Mouse (Mus musculus) kidney, adult 2 months (tissue): ENCODE data around the gene Zfp541. TPM values are rescaled to one million over a fixed set of nuclear protein-coding genes. Genes with fewer than 3 reads are reported as not detected.

Experiments
- DNase-seq: peaks from one replicate; pipeline ENCODE4 v3.0.0; 2021
- H3K27ac ChIP-seq: fragments of 200-500 bp; 2 replicates; pipeline ENCODE4 v1.5.1; 2012; ENCODE audit warnings: low read depth, low read length, control low read depth, inconsistent platforms; ENCODE audit not compliant: insufficient read depth
- H3K27me3 ChIP-seq: fragments of 200-500 bp; replicated peaks from 2 replicates; pipeline ENCODE4 v1.6.1; 2012; ENCODE audit warnings: mild to moderate bottlenecking, moderate library complexity, low read length, inconsistent platforms; ENCODE audit not compliant: control insufficient read depth, insufficient read depth
- H3K36me3 ChIP-seq: fragments of 200-500 bp; 2 replicates; pipeline ENCODE4 v1.6.1; 2012; ENCODE audit warnings: mild to moderate bottlenecking, moderate library complexity, low read length, inconsistent platforms; ENCODE audit not compliant: control insufficient read depth, insufficient read depth
- H3K4me1 ChIP-seq: fragments of 200-500 bp; 2 replicates; pipeline ENCODE4 v1.6.1; 2011; ENCODE audit warnings: low read length; ENCODE audit not compliant: control insufficient read depth, insufficient read depth
- H3K4me3 ChIP-seq: fragments of 200-500 bp; 2 replicates; pipeline ENCODE4 v1.5.1; 2011; ENCODE audit warnings: mild to moderate bottlenecking, low read depth, low read length, control low read depth; ENCODE audit not compliant: insufficient read depth
- CTCF ChIP-seq: fragments of 200-500 bp; conservative IDR thresholded peaks from 2 replicates; pipeline ENCODE4 v1.5.1; 2011; ENCODE audit warnings: low read depth, mild to moderate bottlenecking, control low read depth, low read length, moderate library complexity, mixed read lengths; ENCODE audit not compliant: insufficient read depth, insufficient read length
- POLR2A ChIP-seq: fragments of 200-500 bp; IDR thresholded peaks from one replicate; pipeline ENCODE4 v1.6.1; 2011; ENCODE audit warnings: low read depth, low read length, control low read depth
- WGBS: fragments of 180-500 bp; shearing (Covaris S2); methylation state at CpG from one replicate; pipeline ENCODE4 v1.1.7; 2018; 5-methylcytosine and 5-hydroxymethylcytosine counted together
- polyA plus RNA-seq: library from polyadenylated mRNA; depleted of rRNA; stranded (reverse); fragments of >200 nt; gene quantifications from 2 replicates; pipeline ENCODE4 v1.2.3, GENCODE M21; 2012

The Zfp541 gene
- polyA plus RNA-seq, 1 experiment, result not detected

DNA sequence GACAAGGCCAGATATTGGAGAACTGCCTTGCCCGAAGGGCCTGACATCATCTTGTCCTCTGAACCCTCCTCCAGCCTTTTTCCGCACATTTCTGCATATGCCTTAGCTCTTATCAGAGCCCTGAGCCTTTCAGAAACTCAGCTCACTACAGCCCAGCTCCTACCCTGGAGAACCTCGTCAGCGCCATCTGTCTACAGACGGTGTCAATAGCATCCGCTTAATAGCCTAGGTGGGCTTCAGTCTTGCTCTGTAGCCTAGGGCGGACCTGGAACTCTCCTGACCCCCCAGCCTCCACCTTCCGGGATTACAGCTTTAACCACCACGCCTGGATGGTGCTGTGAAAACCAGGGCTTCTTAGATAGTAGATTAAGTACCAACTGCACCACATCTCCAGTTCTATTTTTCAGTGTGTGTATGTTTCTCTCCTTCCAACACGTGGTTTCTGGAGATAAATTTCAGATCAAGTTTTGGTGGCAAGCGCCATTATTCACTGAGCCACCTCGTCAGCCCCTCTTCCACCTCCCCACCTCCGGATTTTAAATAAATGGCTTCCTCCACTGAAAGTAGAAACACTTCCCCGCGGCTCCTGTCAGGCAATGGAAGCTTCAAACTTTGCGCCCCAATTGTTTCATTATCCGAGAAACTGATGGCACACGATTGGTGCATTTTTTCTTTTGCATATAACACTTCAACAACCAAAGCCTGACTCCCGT lies 9.6 kb upstream of the Zfp541 start:
- Histone ChIP-seq H3K4me1 (peaks cover 12% of the 10 kb centered on the region; the same call in 1 of the 2 replicates), H3K27ac (peak overlapping the region; percentile 72), H3K36me3 (no peaks in the 10 kb centered on the region), H3K27me3 (no peaks in the 10 kb centered on the region), H3K4me3 (peak overlapping the region; percentile 68)
- peak; percentile 85 for DNase-seq
- TF ChIP-seq CTCF (peak; percentile 93), POLR2A (no peak)
- WGBS, result under 1% methylated on average over 19 of the region's 19 CpGs

DNA sequence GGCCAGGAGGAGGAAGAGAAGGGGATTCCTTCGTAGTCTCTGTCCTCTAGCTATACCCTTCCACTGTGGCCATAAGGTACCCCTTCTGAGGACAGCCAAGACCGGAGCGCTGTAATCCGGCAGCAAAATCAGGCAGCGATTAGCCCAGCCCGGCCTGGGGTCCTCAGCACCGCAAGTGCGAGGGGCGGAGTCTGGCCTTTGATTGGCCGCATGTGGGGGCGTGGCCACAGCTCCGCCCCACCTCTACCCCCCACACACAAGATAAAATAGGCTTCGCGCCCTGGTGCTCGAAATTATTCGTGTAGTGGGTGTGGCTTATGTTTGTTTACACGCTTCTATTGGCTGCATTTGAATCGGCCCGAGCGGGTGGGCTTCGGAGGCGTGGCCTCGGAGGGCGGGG lies 8.9 kb upstream of the Zfp541 start:
- Histone ChIP-seq H3K27me3 (no peaks in the 10 kb centered on the region), H3K27ac (peak overlapping the region; percentile 72), H3K36me3 (no peaks in the 10 kb centered on the region), H3K4me3 (peak overlapping the region; percentile 68), H3K4me1 (peaks cover 12% of the 10 kb centered on the region; the same call in 1 of the 2 replicates)
- DNase-seq, result peak; percentile 99
- peak; percentile 23 for TF ChIP-seq POLR2A
- no peak for TF ChIP-seq CTCF
- WGBS, result under 1% methylated on average over 24 of the region's 24 CpGs

DNA sequence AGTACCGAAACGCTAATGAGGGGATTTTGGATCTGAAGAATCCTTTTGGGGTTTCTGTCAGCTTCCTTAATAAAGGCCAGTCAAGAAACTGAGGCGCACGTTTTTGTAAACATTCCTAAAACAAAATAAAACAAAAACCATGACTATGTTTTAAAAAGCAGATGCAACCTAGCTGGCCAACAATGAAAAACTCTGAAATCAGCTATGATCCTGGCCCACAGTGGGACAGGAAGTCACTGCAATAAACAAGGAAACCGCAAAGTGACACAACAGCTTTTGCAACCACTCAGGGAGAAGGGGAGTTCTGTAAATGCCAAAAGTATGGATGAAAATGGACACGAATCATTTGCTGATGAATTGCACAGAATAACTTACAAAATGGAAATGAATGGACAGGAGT lies 8.5 kb upstream of the Zfp541 start:
- H3K27ac ChIP-seq, result no peak overlapping the region; the same call in 1 of the 2 replicates
- TF ChIP-seq CTCF (no peak), POLR2A (no peak)
- DNase-seq, result no peak
- H3K4me3 ChIP-seq, result no peak overlapping the region
- no peaks in the 10 kb centered on the region for H3K36me3 ChIP-seq
- 7% methylated on average over 6 of the region's 6 CpGs for WGBS
- H3K4me1 ChIP-seq, result peaks cover 12% of the 10 kb centered on the region; the same call in 1 of the 2 replicates
- no peaks in the 10 kb centered on the region for H3K27me3 ChIP-seq

DNA sequence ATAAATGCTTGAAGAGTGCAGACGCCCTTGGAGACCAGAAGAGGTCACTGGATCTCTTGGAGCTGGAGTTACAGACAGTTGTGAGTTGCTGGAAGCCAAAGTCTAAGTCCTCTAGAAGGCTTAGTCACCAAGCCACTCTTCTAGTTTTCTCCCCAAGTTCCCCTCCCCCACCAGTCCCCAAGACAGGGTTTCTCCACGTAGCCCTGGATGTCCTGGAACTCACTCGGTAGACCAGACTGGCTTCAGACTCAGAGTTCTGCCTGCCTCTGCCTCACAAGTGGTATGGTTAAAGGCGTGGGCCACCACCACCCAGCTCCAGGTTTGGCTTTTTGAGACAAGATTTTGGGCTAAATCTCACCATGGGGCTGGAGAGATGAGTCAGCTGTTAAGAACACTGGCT lies 6.6 kb upstream of the Zfp541 start:
- Histone ChIP-seq H3K36me3 (no peaks in the 10 kb centered on the region), H3K27me3 (no peaks in the 10 kb centered on the region), H3K4me1 (peaks cover 2% of the 10 kb centered on the region; the same call in 1 of the 2 replicates), H3K4me3 (no peak overlapping the region), H3K27ac (no peak overlapping the region)
- no peak for DNase-seq
- 71% methylated on average over 4 of the region's 4 CpGs for WGBS
- TF ChIP-seq POLR2A (no peak), CTCF (no peak)

- H3K27ac ChIP-seq, result no peak overlapping the region
- no peaks in the 10 kb centered on the region; the same call in 1 of the 2 replicates for H3K4me1 ChIP-seq
- no peak for DNase-seq
- WGBS, result 81% methylated on average over 6 of the region's 6 CpGs
- no peaks in the 10 kb centered on the region for H3K27me3 ChIP-seq
- TF ChIP-seq POLR2A, result no peak
- no peaks in the 10 kb centered on the region for H3K36me3 ChIP-seq
- no peak overlapping the region for H3K4me3 ChIP-seq
Observed at GRCm38 (mm10) chr7:16055665-16056064, 5.9 kb upstream of the Zfp541 start.

DNA sequence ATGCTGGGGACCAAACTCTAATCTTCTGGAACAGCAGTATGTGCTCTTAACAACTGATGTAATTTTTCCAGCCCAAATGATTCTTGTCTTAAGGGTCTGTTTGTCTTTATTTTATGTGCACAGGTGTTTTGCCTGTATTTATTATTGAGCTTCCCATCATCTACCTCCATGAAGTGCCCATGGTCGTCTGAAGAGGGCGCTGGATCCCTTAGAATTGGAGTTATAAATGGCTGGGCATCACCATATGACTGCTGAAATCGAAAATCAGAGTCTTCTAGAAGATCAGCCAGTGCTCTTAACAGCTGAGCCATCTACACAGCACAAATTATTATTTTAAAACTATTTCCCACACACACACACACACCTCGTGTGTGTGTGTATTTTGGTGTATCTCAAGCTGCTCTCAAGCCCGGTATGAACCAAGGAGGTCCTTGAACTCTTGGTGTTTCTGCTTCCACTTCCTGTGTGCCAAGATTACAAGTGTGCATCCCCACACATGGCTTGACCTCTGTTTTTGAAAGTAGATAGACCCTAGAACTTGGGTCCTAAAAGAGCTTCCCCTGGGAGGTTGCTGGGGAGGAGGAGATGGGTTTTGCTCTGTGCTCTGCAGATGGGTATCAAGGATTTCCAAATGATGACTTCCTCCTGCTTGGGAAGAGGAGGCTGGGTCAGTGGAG lies 5.0 kb upstream of the Zfp541 start:
- Histone ChIP-seq H3K27ac (no peak overlapping the region), H3K4me3 (no peak overlapping the region), H3K36me3 (no peaks in the 10 kb centered on the region), H3K27me3 (no peaks in the 10 kb centered on the region), H3K4me1 (no peaks in the 10 kb centered on the region; the same call in 1 of the 2 replicates)
- DNase-seq, result peak; percentile 33
- WGBS, result 19% methylated on average over 5 of the region's 5 CpGs
- TF ChIP-seq POLR2A (no peak), CTCF (peak; percentile 47; the same call in 1 of the 2 replicates)

GRCm38 (mm10) chr7:16057136-16057534 lies 4.5 kb upstream of the Zfp541 start:
- H3K36me3 ChIP-seq, result no peaks in the 10 kb centered on the region
- no peak for TF ChIP-seq CTCF
- TF ChIP-seq POLR2A, result no peak
- H3K4me1 ChIP-seq, result no peaks in the 10 kb centered on the region
- no peaks in the 10 kb centered on the region; the same call in 1 of the 2 replicates for H3K27me3 ChIP-seq
- H3K4me3 ChIP-seq, result no peak overlapping the region
- DNase-seq, result no peak
- no peak overlapping the region for H3K27ac ChIP-seq
- WGBS, result 54% methylated on average over 2 of the region's 2 CpGs
